Mouse (Mus musculus) layer of hippocampus, adult 2 months (tissue): ENCODE measurements around the gene Cdkal1. TPM values are rescaled to one million over a fixed set of nuclear protein-coding genes. Genes with fewer than 3 reads are reported as not detected.

Experiments
- DNase-seq, 2 experiments: peaks; one replicate each; pipeline ENCODE4 v3.0.0; 2022; ENCODE audit warnings: low spot score in 2 of 2
- H3K27ac ChIP-seq: fragments of 200-600 bp; 2 replicates; pipeline ENCODE4 v1.8.1; 2022
- H3K4me3 ChIP-seq: fragments of 200-600 bp; 2 replicates; pipeline ENCODE4 v1.8.1; 2022; ENCODE audit warnings: mild to moderate bottlenecking
- CTCF ChIP-seq: fragments of 200-600 bp; conservative IDR thresholded peaks from 2 replicates; pipeline ENCODE4 v1.8.1; 2022; ENCODE audit warnings: antibody characterized with exemption, mild to moderate bottlenecking, moderate library complexity
- long read RNA-seq, 2 experiments: library from polyadenylated mRNA; stranded (forward); transcript quantifications; one replicate each; pipeline ENCODE4 v2.0.0; 2021; ENCODE audit warnings: borderline mapping rate in 2 of 2
- total RNA-seq, 2 experiments: library from RNA; stranded (reverse); gene quantifications; 2 replicates each; pipeline ENCODE4 v1.2.3; 2021

The Cdkal1 gene
- total RNA-seq: 10 to 100 TPM; 29.9 to 31.7 TPM
- long read RNA-seq, experiment 1, transcript Cdkal1-201 (16 exons, 2,629 nt): major isoform, 13 of 18 reads
- long read RNA-seq, experiment 1, partial matches to known transcripts: 3 of 18 reads
- long read RNA-seq, experiment 1, other reads (novel, unspliced or antisense): 2 of 18 reads
- long read RNA-seq, experiment 2, transcript Cdkal1-201 (16 exons, 2,629 nt): major isoform, 22 of 27 reads
- long read RNA-seq, experiment 2, partial matches to known transcripts: 0 of 27 reads
- long read RNA-seq, experiment 2, other reads (novel, unspliced or antisense): 5 of 27 reads

DNA sequence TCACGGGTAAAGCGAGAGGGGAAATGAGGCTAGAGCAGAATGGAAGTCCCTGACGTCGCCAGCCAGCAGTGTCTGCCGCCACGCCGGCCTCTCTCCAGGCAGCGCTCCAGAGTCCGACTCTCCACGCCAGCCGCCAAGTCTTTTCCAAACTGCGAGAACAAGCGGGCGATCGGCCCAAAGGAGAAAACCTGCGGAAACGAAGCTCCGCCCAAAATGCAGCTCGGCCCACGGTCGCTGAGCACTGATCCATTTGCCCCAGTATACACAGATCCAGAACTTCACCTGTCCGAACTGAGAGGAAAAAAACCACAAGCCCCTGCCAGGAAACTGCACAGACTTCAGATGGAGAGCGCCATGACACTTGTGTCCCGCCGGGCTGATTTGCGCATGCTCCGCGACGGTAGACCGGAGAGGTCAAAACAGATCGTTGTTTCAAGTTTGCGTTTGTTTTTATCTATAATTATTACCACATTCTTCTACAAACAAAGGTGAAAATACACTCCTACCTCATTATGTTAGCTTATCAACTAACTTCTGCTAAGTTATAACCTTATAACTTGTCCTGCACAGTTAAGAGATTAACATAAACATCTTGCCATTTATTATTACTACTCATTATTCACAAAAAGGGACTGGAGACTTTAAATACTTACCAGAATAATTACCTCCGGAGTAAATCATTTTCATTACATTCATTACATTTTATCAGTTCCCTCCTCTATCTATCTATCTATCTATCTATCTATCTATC, at the start of gene Cdkal1:
TSS of gene Cdkal1 (minus strand) at position 394 of the 751 bp plus-strand sequence.
- peak; percentile 79 to 83 for DNase-seq
- no peak for TF ChIP-seq CTCF
- peak within 1 kb of the TSS; percentile 88 for H3K27ac ChIP-seq
- peak within 1 kb of the TSS; percentile 81 for H3K4me3 ChIP-seq

DNA sequence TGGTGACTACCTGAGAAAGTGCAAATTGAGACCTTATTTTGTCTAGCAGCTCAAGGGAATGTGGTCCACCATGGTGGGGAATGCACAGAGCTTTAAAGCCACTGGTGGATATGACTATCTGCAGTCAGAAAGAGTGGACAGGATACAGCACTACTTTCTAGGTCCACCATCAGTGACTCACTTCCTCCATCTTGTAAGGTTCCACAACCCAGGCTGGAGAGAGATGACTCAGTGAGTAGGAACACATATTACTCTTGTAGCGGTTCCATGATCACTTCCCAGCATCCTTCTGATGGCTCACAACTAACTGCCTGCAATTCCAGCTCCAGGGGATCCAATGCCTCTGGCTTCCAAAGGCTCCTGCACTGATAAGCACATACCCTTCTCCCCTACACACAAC, 47.9 kb upstream of the Cdkal1 start:
- no peak for DNase-seq
- H3K4me3 ChIP-seq: no peak overlapping the region
- no peak overlapping the region for H3K27ac ChIP-seq
- no peak for TF ChIP-seq CTCF

DNA sequence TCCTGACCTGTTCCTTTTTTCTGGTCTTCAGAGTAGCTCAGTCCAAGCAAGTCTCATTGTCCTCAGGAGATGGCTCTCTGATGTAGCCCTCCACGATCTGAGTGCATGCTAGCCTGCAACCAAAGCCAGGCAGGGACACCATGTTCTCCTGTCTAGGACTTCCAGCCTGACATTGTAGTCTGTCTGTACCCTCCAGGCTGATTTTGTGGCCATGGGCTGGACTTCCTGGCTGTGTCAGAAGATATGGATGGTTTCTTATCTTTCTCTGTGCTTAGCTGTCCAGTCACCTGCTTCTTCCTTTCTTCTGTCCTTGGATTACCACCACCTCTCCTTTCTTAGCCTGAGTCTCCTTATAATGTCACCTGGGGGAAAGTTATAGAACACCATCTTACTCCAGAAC, 47.2 kb upstream of the Cdkal1 start:
- DNase-seq: no peak
- TF ChIP-seq CTCF: no peak
- H3K27ac ChIP-seq: no peak overlapping the region
- H3K4me3 ChIP-seq: no peak overlapping the region

DNA sequence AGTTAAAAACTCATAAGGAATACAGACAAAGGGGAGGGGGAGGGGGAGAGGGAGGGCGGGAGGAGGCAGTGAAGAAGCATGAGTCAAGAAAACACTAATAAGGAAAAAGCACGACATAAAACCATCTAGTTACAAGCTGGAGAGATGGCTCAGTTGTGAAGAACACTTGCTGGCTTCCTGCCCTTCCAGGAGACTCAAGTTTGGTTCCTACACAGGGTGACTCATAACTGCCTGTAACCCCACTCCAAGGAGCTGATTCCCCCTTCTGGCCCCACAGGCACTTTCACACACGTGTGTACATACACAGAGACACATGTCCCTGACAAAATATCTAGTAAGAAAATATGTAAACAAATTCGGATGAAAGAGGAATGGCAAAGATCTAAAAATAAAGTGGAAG, 46.2 kb upstream of the Cdkal1 start:
- Histone ChIP-seq H3K27ac (no peak overlapping the region), H3K4me3 (no peak overlapping the region)
- no peak for DNase-seq
- no peak for TF ChIP-seq CTCF

DNA sequence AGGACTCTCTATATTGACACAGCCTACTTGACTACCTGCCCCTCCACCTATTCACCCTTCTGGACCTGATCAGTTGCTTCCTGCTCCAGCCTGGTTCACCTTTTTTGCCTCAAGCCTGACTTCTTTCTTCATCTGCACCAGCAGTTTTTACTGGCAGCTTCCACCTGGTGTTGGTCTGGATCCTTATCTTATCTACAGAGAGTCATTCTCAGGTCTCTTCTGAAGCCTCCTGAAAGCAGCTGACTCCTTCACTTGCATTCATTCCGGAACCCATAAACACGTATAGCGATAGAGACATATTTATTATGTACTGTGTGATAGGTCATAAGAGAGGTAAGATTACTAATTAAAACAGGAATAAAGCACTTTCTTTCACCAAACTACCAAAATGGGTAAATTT, 11.3 kb upstream of the Cdkal1 start:
- H3K4me3 ChIP-seq: no peak overlapping the region
- no peak for DNase-seq
- no peak overlapping the region for H3K27ac ChIP-seq
- TF ChIP-seq CTCF: no peak

DNA sequence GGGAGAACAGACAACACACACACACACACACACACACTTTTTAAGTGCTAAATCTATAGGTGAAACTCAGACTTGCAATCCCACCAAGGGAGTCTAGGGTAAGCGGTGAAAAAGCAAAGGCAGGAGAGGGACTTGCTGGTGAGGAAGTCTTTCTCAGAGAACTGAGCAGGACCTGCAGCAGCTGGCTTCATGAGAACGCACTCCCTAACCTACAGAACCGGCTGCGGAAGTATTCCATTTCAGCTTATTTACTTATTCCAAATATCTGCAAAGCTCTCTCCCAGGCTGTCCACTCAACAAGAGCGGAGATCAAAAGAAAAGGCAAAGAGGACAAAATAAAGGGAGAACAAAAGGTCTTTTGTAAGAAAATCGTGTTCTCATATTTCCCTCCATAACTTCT, 8.9 kb upstream of the Cdkal1 start:
- Histone ChIP-seq H3K4me3 (no peak overlapping the region), H3K27ac (no peak overlapping the region)
- TF ChIP-seq CTCF: no peak
- DNase-seq: no peak

DNA sequence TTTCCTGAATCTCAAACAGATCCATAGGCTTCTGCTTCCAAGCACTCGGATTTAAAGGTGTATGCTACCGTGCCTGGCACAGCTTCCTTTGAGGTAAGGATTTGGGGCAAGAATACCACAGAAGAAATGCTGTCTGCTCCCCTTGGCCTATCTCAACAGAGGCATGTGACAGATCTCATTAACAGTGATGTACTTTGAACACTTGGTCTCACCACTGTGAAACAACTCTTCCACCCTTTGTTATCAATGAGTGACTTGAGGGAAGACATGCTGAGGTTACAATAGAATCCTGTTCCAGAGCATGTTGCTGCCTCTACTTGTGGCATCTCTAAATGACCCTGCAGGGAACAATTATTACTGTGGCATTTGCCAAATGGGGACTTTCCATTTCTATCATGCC, 4.6 kb upstream of the Cdkal1 start:
- H3K27ac ChIP-seq: no peak overlapping the region
- H3K4me3 ChIP-seq: no peak overlapping the region
- TF ChIP-seq CTCF: no peak

DNA sequence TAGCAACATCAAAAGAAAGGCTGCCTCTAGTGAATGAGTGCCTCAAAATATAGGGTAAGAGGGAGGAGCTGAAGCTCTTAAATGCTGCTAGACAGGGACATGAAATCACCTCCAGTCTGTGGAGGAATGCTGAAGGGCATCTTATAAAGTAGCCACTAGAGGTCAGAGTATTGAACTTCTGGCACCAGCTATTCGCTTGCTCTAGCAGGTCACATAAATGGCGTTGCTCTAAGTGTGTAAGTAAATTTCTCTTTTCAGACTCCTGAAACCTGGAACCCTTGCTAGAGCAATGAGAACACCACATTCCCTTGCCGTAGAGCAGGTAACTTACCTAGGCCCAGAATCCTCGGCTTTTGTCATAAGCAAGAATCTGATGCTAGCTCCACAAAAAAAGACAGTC, 2.0 kb upstream of the Cdkal1 start:
- no peak overlapping the region for H3K27ac ChIP-seq
- no peak overlapping the region for H3K4me3 ChIP-seq
- peak; percentile 83 for TF ChIP-seq CTCF
- peak; percentile 33 to 46 for DNase-seq

More for the DNA sequence above, 4.6 kb upstream of the Cdkal1 start:
- no peak for DNase-seq

DNA sequence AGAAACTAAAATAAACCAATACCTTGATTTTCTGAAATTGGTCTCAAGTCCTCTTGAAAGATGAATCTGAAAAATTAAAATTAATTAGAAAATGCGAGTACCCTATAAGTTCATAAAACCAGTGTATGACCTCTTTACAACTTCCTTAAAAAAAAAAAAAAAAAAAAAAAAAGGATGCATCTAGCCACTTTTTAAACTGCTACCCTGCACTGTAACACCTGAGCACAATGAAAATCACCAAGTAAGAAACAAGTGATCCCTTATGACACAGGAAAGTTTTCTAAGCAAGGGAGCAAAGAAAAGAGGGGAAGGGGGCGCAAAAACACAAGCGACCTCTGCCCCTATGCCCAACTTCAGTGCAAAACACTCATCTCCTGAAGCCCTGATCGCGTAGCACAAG, 598 bp downstream of the Cdkal1 start:
- peak overlapping the region; percentile 88 for H3K27ac ChIP-seq
- DNase-seq: no peak
- H3K4me3 ChIP-seq: peak overlapping the region; percentile 81
- no peak for TF ChIP-seq CTCF

DNA sequence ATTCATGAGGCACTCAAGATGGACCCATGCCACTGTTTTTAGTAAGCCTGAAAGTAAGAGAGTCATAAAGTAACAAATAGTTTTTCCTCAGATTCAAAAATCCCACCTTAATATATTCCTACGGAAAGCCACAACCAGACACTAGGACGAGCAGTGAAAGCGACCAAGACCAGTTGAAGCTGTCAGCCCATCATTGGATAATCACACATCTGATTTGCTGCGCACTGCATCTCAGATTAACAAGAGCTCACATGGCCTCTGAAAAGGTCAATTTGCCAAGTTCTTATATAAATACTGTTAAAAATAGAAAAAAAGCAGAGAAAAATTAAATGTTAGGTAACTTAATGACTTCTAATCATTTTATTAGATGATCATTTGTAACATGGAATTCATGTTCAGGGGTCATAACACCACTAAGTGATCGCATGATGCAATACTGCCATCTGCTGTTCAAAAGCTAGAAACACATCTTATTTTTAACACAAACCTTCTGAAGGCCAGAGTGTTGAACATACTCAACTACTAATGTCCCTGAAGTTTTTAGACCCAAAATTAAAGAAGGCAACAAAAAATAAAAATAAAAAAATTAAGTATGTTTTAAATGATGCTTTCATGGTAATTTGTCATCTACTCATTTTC, 16.9 kb downstream of the Cdkal1 start:
- peak; percentile 95 for TF ChIP-seq CTCF
- no peak overlapping the region for H3K27ac ChIP-seq
- no peak overlapping the region for H3K4me3 ChIP-seq
- DNase-seq: no peak

DNA sequence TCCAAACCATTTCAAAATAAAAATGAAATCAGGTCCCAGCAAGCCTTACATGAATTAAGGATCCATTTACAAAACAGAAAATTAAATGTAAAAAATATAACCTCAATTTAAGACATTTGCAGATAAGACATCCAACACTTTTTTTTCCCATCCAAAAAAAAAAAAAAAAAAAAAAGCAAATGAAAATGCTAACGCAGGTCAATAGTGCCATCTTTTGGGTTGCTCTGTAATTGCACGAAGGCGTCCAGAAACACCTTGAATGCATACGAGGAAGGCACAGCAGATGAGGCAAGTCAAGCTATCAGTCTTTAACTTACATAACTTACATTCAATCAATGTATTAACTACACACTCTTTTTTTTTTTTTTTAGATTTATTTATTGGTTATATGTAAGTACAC, 20.3 kb downstream of the Cdkal1 start:
- no peak overlapping the region for H3K4me3 ChIP-seq
- peak; percentile 88 for TF ChIP-seq CTCF
- H3K27ac ChIP-seq: no peak overlapping the region
- peak in 1 of 2 experiments; percentile 42 for DNase-seq

DNA sequence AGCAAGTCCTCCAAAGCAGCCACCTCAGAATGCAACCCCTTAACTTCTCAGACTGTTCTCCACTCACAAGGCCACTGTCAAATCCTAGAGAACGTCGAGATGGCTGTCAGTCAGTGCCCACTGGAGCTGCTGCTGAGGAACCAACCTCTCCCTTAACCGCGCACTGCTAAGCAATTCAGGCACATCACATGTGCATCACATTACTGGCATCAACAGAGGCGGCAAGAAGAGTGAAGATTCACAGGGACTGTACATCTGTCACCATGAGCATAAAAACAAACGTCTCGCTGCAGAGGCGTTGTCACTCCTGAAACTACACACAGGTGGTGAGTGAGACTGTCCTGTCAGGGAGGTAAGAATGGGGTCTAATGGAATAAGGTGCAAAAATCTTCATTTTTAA, 21.7 kb downstream of the Cdkal1 start:
- no peak for DNase-seq
- no peak for TF ChIP-seq CTCF
- H3K27ac ChIP-seq: no peak overlapping the region
- H3K4me3 ChIP-seq: no peak overlapping the region

DNA sequence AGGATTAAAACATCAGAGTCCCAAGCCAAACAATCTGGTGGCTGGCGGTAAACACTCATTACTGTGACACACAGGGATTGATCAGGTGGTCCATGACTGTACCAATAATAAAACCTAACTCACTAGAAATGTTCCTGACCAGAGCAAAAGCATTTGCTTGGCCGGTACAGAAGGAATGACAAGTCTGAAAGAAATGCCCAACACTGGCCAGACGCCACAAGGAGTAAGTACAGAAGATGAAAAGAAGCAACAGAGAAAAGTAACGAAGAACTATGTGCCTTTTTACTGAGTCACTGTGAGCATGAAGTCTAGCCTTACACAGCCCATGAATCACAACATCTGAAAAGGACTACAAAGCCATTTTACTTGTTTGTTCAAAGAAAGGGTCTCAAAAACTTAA, 24.3 kb downstream of the Cdkal1 start:
- no peak for DNase-seq
- Histone ChIP-seq H3K27ac (no peak overlapping the region), H3K4me3 (no peak overlapping the region)
- no peak for TF ChIP-seq CTCF
